Mouse (Mus musculus) ES-CJ7 (cell line): ENCODE data around the gene Olfr589.
"Not testable (repeated sequence)": the region's sequence is repeated elsewhere in the genome, so short reads cannot be mapped to it uniquely, and the experiment has no call there.

Experiments used
- DNase-seq: peaks from one replicate; pipeline ENCODE4 v3.0.0; 2011; ENCODE audit warnings: low read depth, low spot score

Olfr589 gene

GRCm38 (mm10) chr7:103156256-103156655 is at the start of gene Olfr589:
Olfr589 (minus strand) TSS chr7:103156356.
- no peak for DNase-seq

DNA sequence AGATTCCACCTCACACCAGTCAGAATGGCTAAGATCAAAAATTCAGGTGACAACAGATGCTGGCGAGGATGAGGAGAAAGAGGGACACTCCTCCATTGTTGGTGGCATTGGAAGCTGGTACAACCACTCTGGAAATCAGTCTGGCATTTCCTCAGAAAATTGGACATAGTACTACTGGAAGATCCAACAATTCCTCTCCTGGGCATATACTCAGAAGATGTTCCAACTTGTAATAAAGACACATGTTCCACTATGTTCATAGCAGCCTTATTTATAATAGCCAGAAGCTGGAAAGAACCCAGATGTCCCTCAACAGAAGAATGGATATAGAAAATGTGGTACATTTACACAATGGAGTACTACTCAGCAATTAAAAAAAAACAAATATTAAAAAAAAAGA is 28.3 kb upstream of the Olfr589 start, which contains the start of gene Olfr592:
TSS of gene Olfr592 (plus strand) at position 301 of the 400 bp plus-strand sequence.
- not testable (repeated sequence) for DNase-seq

DNA sequence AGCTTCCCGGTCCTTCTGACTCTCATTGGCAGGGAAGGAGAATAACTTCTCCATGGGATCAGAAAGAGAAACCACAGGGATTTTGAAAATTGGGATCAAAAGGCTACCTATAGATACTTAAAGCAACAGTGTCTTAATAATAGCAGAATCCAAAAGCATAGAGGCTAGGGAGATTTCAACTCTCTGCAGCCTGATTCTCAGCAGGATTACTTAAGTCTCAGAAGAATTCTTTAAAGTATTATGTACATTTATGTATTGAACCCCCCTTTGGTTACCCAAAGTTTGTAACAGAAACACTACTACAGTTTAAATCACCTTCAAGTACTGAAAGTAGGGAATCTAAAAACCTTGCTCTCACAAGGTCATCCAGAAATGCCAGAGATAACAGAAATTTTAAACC is 22.1 kb upstream of the Olfr589 start, which contains the start of gene Olfr591:
TSS of gene Olfr591 (minus strand) at position 101 of the 400 bp plus-strand sequence.
- no peak for DNase-seq

DNA sequence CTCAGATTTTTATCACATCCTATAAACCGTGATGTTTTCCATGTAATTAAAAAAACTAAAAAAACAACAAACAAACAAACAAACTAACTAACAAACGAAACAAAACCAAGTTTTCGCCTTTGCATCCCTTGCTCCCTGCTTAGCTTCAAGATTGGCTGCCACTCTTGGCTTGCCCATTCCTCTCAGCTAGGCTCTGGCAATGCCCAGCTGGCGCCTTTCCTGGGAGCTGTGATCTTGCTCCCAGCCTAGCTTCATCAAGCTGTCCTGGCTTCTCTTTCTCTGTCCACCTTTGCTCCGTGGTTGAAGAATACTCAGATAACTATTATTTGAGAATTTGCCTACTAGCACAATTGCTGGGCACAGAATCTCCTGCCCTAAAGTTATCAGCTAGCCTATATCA is 13.5 kb upstream of the Olfr589 start:
- no peak for DNase-seq

GRCm38 (mm10) chr7:103140579-103140978 is 15.6 kb downstream of the Olfr589 start, which contains the start of gene Olfr588-ps1:
Olfr588-ps1 (plus strand) TSS chr7:103140879.
- no peak for DNase-seq

- no peak for DNase-seq
Measured at GRCm38 (mm10) chr7:103125538-103125937, 30.6 kb downstream of the Olfr589 start, which contains the start of gene Olfr586. Olfr586 (minus strand) TSS chr7:103125638.

GRCm38 (mm10) chr7:103119406-103119805 is 36.8 kb downstream of the Olfr589 start:
- peak; percentile 16 for DNase-seq
